Mouse (Mus musculus): Measurements from ENCODE around the gene Tmem176a. TPM values are rescaled to one million over a fixed set of nuclear protein-coding genes. Genes with fewer than 3 reads are reported as not detected.
"Not testable (repeated sequence)": the region's sequence is repeated elsewhere in the genome, so short reads cannot be mapped to it uniquely, and the experiment has no call there.

The Tmem176a gene
- polyA plus RNA-seq, 1 experiment from 2014 or later = 30.8 TPM

GRCm38 (mm10) chr6:48860851-48861250, 20.1 kb downstream of the Tmem176a start:
- Histone ChIP-seq H3K27me3 (replicated peaks; ENCODE audit: control insufficient read depth, insufficient read depth, low read length) (no peaks in the 10 kb centered on the region), H3K9ac (ENCODE audit: low read depth, low read length) (no peak overlapping the region), H3K27ac (ENCODE audit: low read depth, low read length) (no peak overlapping the region), H3K4me2 (ENCODE audit: low read length) (no peak overlapping the region), H3K36me3 (ENCODE audit: control insufficient read depth, insufficient read depth, low read length) (no peaks in the 10 kb centered on the region), H3K9me3 (ENCODE audit: control insufficient read depth, low read length) (no peaks in the 10 kb centered on the region), H3K4me1 (ENCODE audit: control insufficient read depth, insufficient read depth, low read depth, low read length) (no peaks in the 10 kb centered on the region), H3K4me3 (ENCODE audit: low read length) (no peak overlapping the region)
- no peak for ATAC-seq
- WGBS = 100% methylated on average over 1 of the region's 1 CpGs

DNA sequence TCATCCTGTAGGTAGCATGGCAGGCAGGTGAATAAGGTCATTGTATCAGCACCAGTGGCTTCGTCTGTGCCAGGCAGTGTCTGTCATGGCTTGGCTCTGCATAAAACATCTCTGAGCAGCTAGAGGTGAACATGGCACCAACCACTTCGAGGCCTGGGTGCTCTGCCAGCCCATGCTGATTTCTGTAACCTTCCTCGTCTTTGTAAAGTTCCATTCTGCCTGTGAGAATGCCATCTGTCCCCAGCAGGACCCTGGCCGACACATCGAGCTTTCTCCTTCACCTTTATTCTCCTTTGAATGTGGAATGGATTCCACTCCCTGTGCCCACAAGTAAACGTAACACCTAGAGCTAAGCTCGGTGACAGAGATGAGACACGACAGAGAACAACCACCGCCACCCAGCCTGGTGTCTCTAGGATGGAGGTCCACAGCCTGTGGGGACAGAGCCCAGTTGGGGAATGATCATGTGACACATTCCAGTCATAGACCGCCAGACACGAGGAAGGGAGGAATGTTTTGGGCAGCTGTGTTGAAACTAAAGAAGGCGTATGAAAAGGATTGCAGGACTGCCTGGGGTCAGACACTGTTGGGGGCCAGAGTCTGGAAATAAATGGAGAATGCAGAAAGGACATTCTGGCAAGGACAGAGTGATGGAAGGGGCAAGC, 21.0 kb downstream of the Tmem176a start:
- Histone ChIP-seq H3K4me3 (ENCODE audit: low read length) (no peak overlapping the region), H3K36me3 (ENCODE audit: control insufficient read depth, insufficient read depth, low read length) (no peaks in the 10 kb centered on the region), H3K9me3 (ENCODE audit: control insufficient read depth, low read length) (no peaks in the 10 kb centered on the region), H3K27me3 (replicated peaks; ENCODE audit: control insufficient read depth, insufficient read depth, low read length) (no peaks in the 10 kb centered on the region), H3K4me1 (ENCODE audit: control insufficient read depth, insufficient read depth, low read depth, low read length) (no peaks in the 10 kb centered on the region), H3K4me2 (ENCODE audit: low read length) (no peak overlapping the region), H3K27ac (ENCODE audit: low read depth, low read length) (no peak overlapping the region), H3K9ac (ENCODE audit: low read depth, low read length) (no peak overlapping the region)
- 64% methylated on average over 12 of the region's 12 CpGs for WGBS
- no peak for ATAC-seq

GRCm38 (mm10) chr6:48862816-48863215, 22.1 kb downstream of the Tmem176a start:
- H3K4me2 ChIP-seq (ENCODE audit: low read length) = no peak overlapping the region
- H3K27me3 ChIP-seq (replicated peaks; ENCODE audit: control insufficient read depth, insufficient read depth, low read length) = no peaks in the 10 kb centered on the region
- H3K27ac ChIP-seq (ENCODE audit: low read depth, low read length) = no peak overlapping the region
- H3K4me1 ChIP-seq (ENCODE audit: control insufficient read depth, insufficient read depth, low read depth, low read length) = no peaks in the 10 kb centered on the region; the same call in 1 of the 2 replicates
- no peak overlapping the region for H3K4me3 ChIP-seq (ENCODE audit: low read length)
- H3K9ac ChIP-seq (ENCODE audit: low read depth, low read length) = no peak overlapping the region
- no peaks in the 10 kb centered on the region for H3K36me3 ChIP-seq (ENCODE audit: control insufficient read depth, insufficient read depth, low read length)
- WGBS = 78% methylated on average over 4 of the region's 4 CpGs
- no peak for ATAC-seq
- no peaks in the 10 kb centered on the region for H3K9me3 ChIP-seq (ENCODE audit: control insufficient read depth, low read length)

DNA sequence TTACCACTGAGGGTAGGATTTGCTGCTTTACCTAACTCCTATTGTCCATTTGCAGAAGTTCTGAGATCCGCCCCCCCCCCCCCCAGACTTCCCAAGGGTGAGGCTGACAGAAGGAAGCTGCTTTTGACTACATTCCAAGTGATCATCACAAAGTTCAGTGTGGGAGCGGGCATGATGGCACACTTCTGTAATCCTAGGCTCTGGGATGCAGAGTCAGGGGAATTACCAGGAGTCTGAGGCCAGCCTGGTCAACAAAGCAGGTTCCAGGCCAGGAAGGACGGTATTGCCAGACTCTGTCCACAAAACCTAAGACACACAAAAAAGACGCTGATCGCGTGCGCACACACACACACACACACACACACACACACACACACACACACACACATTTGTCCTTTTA, 22.8 kb downstream of the Tmem176a start:
- 83% methylated on average over 7 of the region's 7 CpGs for WGBS
- H3K9ac ChIP-seq (ENCODE audit: low read depth, low read length) = no peak overlapping the region
- H3K4me1 ChIP-seq (ENCODE audit: control insufficient read depth, insufficient read depth, low read depth, low read length) = no peaks in the 10 kb centered on the region; the same call in 1 of the 2 replicates
- H3K27me3 ChIP-seq (replicated peaks; ENCODE audit: control insufficient read depth, insufficient read depth, low read length) = no peaks in the 10 kb centered on the region
- no peaks in the 10 kb centered on the region for H3K36me3 ChIP-seq (ENCODE audit: control insufficient read depth, insufficient read depth, low read length)
- no peak overlapping the region for H3K27ac ChIP-seq (ENCODE audit: low read depth, low read length)
- H3K9me3 ChIP-seq (ENCODE audit: control insufficient read depth, low read length) = no peaks in the 10 kb centered on the region
- ATAC-seq = no peak
- H3K4me2 ChIP-seq (ENCODE audit: low read length) = no peak overlapping the region
- H3K4me3 ChIP-seq (ENCODE audit: low read length) = no peak overlapping the region

GRCm38 (mm10) chr6:48864181-48864580, 23.5 kb downstream of the Tmem176a start:
- H3K27me3 ChIP-seq (replicated peaks; ENCODE audit: control insufficient read depth, insufficient read depth, low read length) = no peaks in the 10 kb centered on the region
- H3K36me3 ChIP-seq (ENCODE audit: control insufficient read depth, insufficient read depth, low read length) = no peaks in the 10 kb centered on the region
- no peak overlapping the region for H3K9ac ChIP-seq (ENCODE audit: low read depth, low read length)
- H3K4me2 ChIP-seq (ENCODE audit: low read length) = no peak overlapping the region
- no peak overlapping the region for H3K27ac ChIP-seq (ENCODE audit: low read depth, low read length)
- ATAC-seq = no peak
- 49% methylated on average over 3 of the region's 3 CpGs for WGBS
- no peaks in the 10 kb centered on the region; the same call in 1 of the 2 replicates for H3K4me1 ChIP-seq (ENCODE audit: control insufficient read depth, insufficient read depth, low read depth, low read length)
- no peak overlapping the region for H3K4me3 ChIP-seq (ENCODE audit: low read length)
- H3K9me3 ChIP-seq (ENCODE audit: control insufficient read depth, low read length) = no peaks in the 10 kb centered on the region

DNA sequence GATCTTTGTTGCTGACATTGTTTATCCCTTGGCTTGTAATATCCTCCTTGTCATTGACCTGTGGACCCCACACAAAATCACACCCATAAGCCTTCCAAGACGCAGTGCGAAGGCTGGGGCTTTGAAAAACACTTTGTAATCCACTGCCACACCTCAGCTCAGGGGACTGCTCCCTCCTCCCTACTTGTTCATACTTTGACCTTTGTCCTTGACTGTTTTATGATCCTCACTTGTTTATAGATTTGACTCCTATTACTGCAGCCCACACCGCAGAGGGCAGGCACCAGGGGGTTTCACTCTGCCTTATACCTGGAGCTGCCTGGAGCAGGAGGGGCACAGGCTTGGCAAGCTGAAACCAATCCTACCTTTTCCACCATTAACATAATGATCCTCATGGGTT, 24.0 kb downstream of the Tmem176a start:
- 79% methylated on average over 3 of the region's 3 CpGs for WGBS
- Histone ChIP-seq H3K9me3 (ENCODE audit: control insufficient read depth, low read length) (no peaks in the 10 kb centered on the region), H3K4me3 (ENCODE audit: low read length) (no peak overlapping the region), H3K4me1 (ENCODE audit: control insufficient read depth, insufficient read depth, low read depth, low read length) (no peaks in the 10 kb centered on the region; the same call in 1 of the 2 replicates), H3K27me3 (replicated peaks; ENCODE audit: control insufficient read depth, insufficient read depth, low read length) (no peaks in the 10 kb centered on the region), H3K9ac (ENCODE audit: low read depth, low read length) (no peak overlapping the region), H3K4me2 (ENCODE audit: low read length) (no peak overlapping the region), H3K27ac (ENCODE audit: low read depth, low read length) (no peak overlapping the region), H3K36me3 (ENCODE audit: control insufficient read depth, insufficient read depth, low read length) (no peaks in the 10 kb centered on the region)
- ATAC-seq = no peak

DNA sequence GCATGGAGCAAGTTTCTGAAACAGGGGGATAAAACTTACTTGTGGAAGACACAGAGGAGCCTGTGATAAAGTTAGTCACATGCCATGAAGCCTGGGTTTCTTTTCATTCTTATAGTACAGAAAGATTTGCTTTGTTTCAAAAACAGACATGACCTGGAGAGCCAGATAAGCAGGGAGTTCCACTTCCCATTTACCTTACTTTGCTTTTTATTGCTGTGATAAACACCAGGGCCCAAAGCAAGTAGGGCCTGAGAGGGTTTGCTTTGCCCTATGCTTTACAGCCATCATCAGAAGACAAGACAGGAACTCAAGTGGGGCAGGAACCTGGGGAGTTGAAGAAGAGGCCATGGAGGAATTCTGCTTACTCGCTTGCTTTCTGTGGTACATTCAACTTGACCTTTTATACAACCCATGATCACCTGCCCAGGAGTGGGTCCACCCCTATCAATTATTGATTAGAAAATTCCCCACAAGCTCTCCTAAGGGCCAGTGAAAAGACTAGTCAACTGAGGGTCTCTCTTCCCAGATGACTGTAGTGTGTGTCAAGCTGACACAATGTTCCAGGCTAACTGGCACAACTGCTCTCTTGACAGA, 24.5 kb downstream of the Tmem176a start:
- H3K9me3 ChIP-seq (ENCODE audit: control insufficient read depth, low read length) = no peaks in the 10 kb centered on the region
- no peaks in the 10 kb centered on the region; the same call in 1 of the 2 replicates for H3K4me1 ChIP-seq (ENCODE audit: control insufficient read depth, insufficient read depth, low read depth, low read length)
- H3K27me3 ChIP-seq (replicated peaks; ENCODE audit: control insufficient read depth, insufficient read depth, low read length) = no peaks in the 10 kb centered on the region
- no peak overlapping the region for H3K9ac ChIP-seq (ENCODE audit: low read depth, low read length)
- H3K27ac ChIP-seq (ENCODE audit: low read depth, low read length) = no peak overlapping the region
- H3K36me3 ChIP-seq (ENCODE audit: control insufficient read depth, insufficient read depth, low read length) = no peaks in the 10 kb centered on the region
- WGBS = 90% methylated on average over 1 of the region's 1 CpGs
- no peak for ATAC-seq
- H3K4me2 ChIP-seq (ENCODE audit: low read length) = no peak overlapping the region
- no peak overlapping the region for H3K4me3 ChIP-seq (ENCODE audit: low read length)

GRCm38 (mm10) chr6:48866355-48866950, 25.7 kb downstream of the Tmem176a start:
- not testable (repeated sequence) for ATAC-seq

GRCm38 (mm10) chr6:48867158-48867557, 26.4 kb downstream of the Tmem176a start:
- 26% methylated on average over 4 of the region's 4 CpGs for WGBS
- no peaks in the 10 kb centered on the region; the same call in 1 of the 2 replicates for H3K4me1 ChIP-seq (ENCODE audit: control insufficient read depth, insufficient read depth, low read depth, low read length)
- no peaks in the 10 kb centered on the region for H3K9me3 ChIP-seq (ENCODE audit: control insufficient read depth, low read length)
- no peak overlapping the region for H3K9ac ChIP-seq (ENCODE audit: low read depth, low read length)
- H3K27ac ChIP-seq (ENCODE audit: low read depth, low read length) = no peak overlapping the region
- H3K4me2 ChIP-seq (ENCODE audit: low read length) = no peak overlapping the region
- H3K27me3 ChIP-seq (replicated peaks; ENCODE audit: control insufficient read depth, insufficient read depth, low read length) = no peaks in the 10 kb centered on the region
- ATAC-seq = no peak
- no peaks in the 10 kb centered on the region for H3K36me3 ChIP-seq (ENCODE audit: control insufficient read depth, insufficient read depth, low read length)
- no peak overlapping the region for H3K4me3 ChIP-seq (ENCODE audit: low read length)

More at GRCm38 (mm10) chr6:48866355-48866950, 25.7 kb downstream of the Tmem176a start:
- H3K4me3 ChIP-seq (ENCODE audit: low read length); H3K4me1 ChIP-seq (ENCODE audit: control insufficient read depth, insufficient read depth, low read depth, low read length); H3K27ac ChIP-seq (ENCODE audit: low read depth, low read length); H3K36me3 ChIP-seq (ENCODE audit: control insufficient read depth, insufficient read depth, low read length); H3K27me3 ChIP-seq (replicated peaks; ENCODE audit: control insufficient read depth, insufficient read depth, low read length); H3K9me3 ChIP-seq (ENCODE audit: control insufficient read depth, low read length); H3K9ac ChIP-seq (ENCODE audit: low read depth, low read length); H3K4me2 ChIP-seq (ENCODE audit: low read length): not testable (repeated sequence)
- WGBS = 8% methylated on average over 1 of the region's 1 CpGs
